12 mouse cellular contexts compared by ENCODE assay signal in genomic region chr11:96396772-96397626, GRCm38 (mm10). TPM values are rescaled to one million over a fixed set of nuclear protein-coding genes. Genes with fewer than 3 reads are reported as not detected.
DNase-seq lines count a peak whose midpoint lies in the region; ATAC-seq and TF ChIP-seq lines count a peak whose summit lies in the region.
"Had no signal": no experiment of that assay in that cellular context is flagged by ENCODE, and none has a peak within 500 bp of the region (broad histone marks: within the 10 kb centered on the region; RNA-seq: fewer than 3 reads in every experiment).

No protein-coding gene starts in this region.

- H3K4me3 ChIP-seq in heart, embryonic 13.5 days, result no peak overlapping the region
- H3K4me3 ChIP-seq in midbrain, embryonic 11.5 days (ENCODE audit: low read depth, low read length), result no peak overlapping the region
- H3K4me3 ChIP-seq in midbrain, postnatal 0 days (ENCODE audit: low read depth, low read length), result no peak overlapping the region
- no peak overlapping the region for H3K4me3 ChIP-seq in limb, embryonic 12.5 days (replicated peaks)
- H3K4me3 ChIP-seq in stomach, embryonic 15.5 days (replicated peaks), result no peak overlapping the region
- H3K4me3 ChIP-seq: heart, embryonic 15.5 days had no signal

- H3K36me3 ChIP-seq in heart, embryonic 13.5 days, result no peaks in the 10 kb centered on the region
- H3K36me3 ChIP-seq in midbrain, embryonic 11.5 days (ENCODE audit: control insufficient read depth, insufficient read depth, low read length), result no peaks in the 10 kb centered on the region
- no peaks in the 10 kb centered on the region for H3K36me3 ChIP-seq in midbrain, postnatal 0 days (ENCODE audit: insufficient read depth, low read length)
- no peaks in the 10 kb centered on the region for H3K36me3 ChIP-seq in limb, embryonic 12.5 days
- no peaks in the 10 kb centered on the region for H3K36me3 ChIP-seq in stomach, embryonic 15.5 days
- H3K36me3 ChIP-seq: heart, embryonic 15.5 days had no signal

- WGBS in heart, embryonic 13.5 days, result 4% methylated on average over 15 of the region's 15 CpGs
- 10% methylated on average over 15 of the region's 15 CpGs for WGBS in midbrain, embryonic 11.5 days
- 15% methylated on average over 15 of the region's 15 CpGs for WGBS in midbrain, postnatal 0 days
- 4% methylated on average over 15 of the region's 15 CpGs for WGBS in limb, embryonic 12.5 days
- 9% methylated on average over 15 of the region's 15 CpGs for WGBS in stomach, embryonic 15.5 days

- H3K27ac ChIP-seq in heart, embryonic 13.5 days (replicated peaks), result no peak overlapping the region
- no peak overlapping the region for H3K27ac ChIP-seq in midbrain, embryonic 11.5 days (ENCODE audit: low read depth, low read length)
- H3K27ac ChIP-seq in midbrain, postnatal 0 days (ENCODE audit: low read depth, low read length), result no peak overlapping the region
- no peak overlapping the region for H3K27ac ChIP-seq in limb, embryonic 12.5 days
- peak overlapping the region; percentile 45 for H3K27ac ChIP-seq in stomach, embryonic 15.5 days
- H3K27ac ChIP-seq: heart, embryonic 15.5 days had no signal

- no peak overlapping the region for H3K9ac ChIP-seq in heart, embryonic 13.5 days
- H3K9ac ChIP-seq in midbrain, embryonic 11.5 days (ENCODE audit: low read length), result no peak overlapping the region
- no peak overlapping the region for H3K9ac ChIP-seq in midbrain, postnatal 0 days (replicated peaks; ENCODE audit: low read length, poor library complexity, severe bottlenecking)
- no peak overlapping the region for H3K9ac ChIP-seq in limb, embryonic 12.5 days (replicated peaks)
- H3K9ac ChIP-seq in stomach, embryonic 15.5 days, result no peak overlapping the region
- H3K9ac ChIP-seq: forebrain, postnatal 0 days; heart, embryonic 15.5 days had no signal

- no peak; the same call in 1 of the 2 replicates for ATAC-seq in heart, embryonic 13.5 days (ENCODE audit: extremely low read depth, insufficient number of reproducible peaks, low FRiP score, low TSS enrichment)
- ATAC-seq in midbrain, embryonic 11.5 days (ENCODE audit: low FRiP score), result no peak
- no peak for ATAC-seq in midbrain, postnatal 0 days (ENCODE audit: low FRiP score)
- ATAC-seq in limb, embryonic 12.5 days (ENCODE audit: insufficient number of reproducible peaks, insufficient read depth, low FRiP score, low TSS enrichment, low read depth), result no peak
- peak; percentile 74 for ATAC-seq in stomach, embryonic 15.5 days (ENCODE audit: insufficient read depth, low FRiP score, low read depth)
- ATAC-seq: forebrain, postnatal 0 days had no signal

- no peak for TF ChIP-seq CTCF in midbrain, postnatal 0 days (IDR thresholded peaks at IDR 0.05)

- peaks cover 34% of the 10 kb centered on the region for H3K4me1 ChIP-seq in heart, embryonic 13.5 days
- H3K4me1 ChIP-seq in midbrain, embryonic 11.5 days (ENCODE audit: control insufficient read depth, insufficient read depth, low read length), result peaks cover 6% of the 10 kb centered on the region
- no peaks in the 10 kb centered on the region; the same call in 1 of the 2 replicates for H3K4me1 ChIP-seq in midbrain, postnatal 0 days (ENCODE audit: insufficient read depth, low read length)
- H3K4me1 ChIP-seq in limb, embryonic 12.5 days (replicated peaks), result peaks cover 9% of the 10 kb centered on the region
- H3K4me1 ChIP-seq in stomach, embryonic 15.5 days, result peaks cover 14% of the 10 kb centered on the region

- DNase-seq in heart, adult 8-10 months (ENCODE audit: low spot score), result no peak
- peak; percentile 88 for DNase-seq in midbrain, embryonic 11.5 days (ENCODE audit: low spot score, missing footprints)
- DNase-seq in midbrain, postnatal 0 days (ENCODE audit: low spot score), result no peak
- DNase-seq in spleen, postnatal 10 days (ENCODE audit: low spot score in 2 of 2), result no peak
- no peak for DNase-seq in urinary bladder, postnatal 10 days (ENCODE audit: low spot score)
- DNase-seq: forebrain, postnatal 0 days had no signal

- peaks cover 4% of the 10 kb centered on the region; the same call in 1 of the 2 replicates for H3K9me3 ChIP-seq in heart, embryonic 13.5 days
- no peaks in the 10 kb centered on the region for H3K9me3 ChIP-seq in midbrain, embryonic 11.5 days (ENCODE audit: control insufficient read depth, low read length)
- no peaks in the 10 kb centered on the region for H3K9me3 ChIP-seq in midbrain, postnatal 0 days (ENCODE audit: low read length)
- H3K9me3 ChIP-seq in limb, embryonic 12.5 days, result no peaks in the 10 kb centered on the region
- no peaks in the 10 kb centered on the region for H3K9me3 ChIP-seq in stomach, embryonic 15.5 days
- H3K9me3 ChIP-seq: heart, embryonic 15.5 days had no signal

- peak overlapping the region; percentile 24; the same call in 1 of the 2 replicates for H3K4me2 ChIP-seq in heart, embryonic 13.5 days
- no peak overlapping the region; the same call in 1 of the 2 replicates for H3K4me2 ChIP-seq in midbrain, embryonic 11.5 days
- no peak overlapping the region for H3K4me2 ChIP-seq in midbrain, postnatal 0 days (ENCODE audit: low read depth, low read length, poor library complexity, severe bottlenecking)
- H3K4me2 ChIP-seq in limb, embryonic 12.5 days, result peak overlapping the region; percentile 19
- no peak overlapping the region for H3K4me2 ChIP-seq in stomach, embryonic 15.5 days
- H3K4me2 ChIP-seq: heart, embryonic 15.5 days had no signal

- peaks cover 91% of the 10 kb centered on the region for H3K27me3 ChIP-seq in heart, embryonic 13.5 days (replicated peaks)
- H3K27me3 ChIP-seq in midbrain, embryonic 11.5 days (ENCODE audit: control insufficient read depth, insufficient read depth, low read length), result 0 out of 2 replicates have a peak, but pooled peaks cover 5% of the 10 kb centered on the region
- no peaks in the 10 kb centered on the region; the same call in 1 of the 2 replicates for H3K27me3 ChIP-seq in midbrain, postnatal 0 days (ENCODE audit: insufficient read depth, low read length)
- peaks cover 69% of the 10 kb centered on the region for H3K27me3 ChIP-seq in limb, embryonic 12.5 days
- H3K27me3 ChIP-seq in stomach, embryonic 15.5 days (replicated peaks), result no peaks in the 10 kb centered on the region

RNA-seq across cellular contexts. Expression of gene Hoxb1, which starts 31.4 kb away (rescaled TPM):
- 0.17 and 0.18 TPM in 2 replicates for polyA plus RNA-seq in heart, embryonic 13.5 days (2015; fragmentation: Nextera tagmentation; extraction: Ambion mirVana)
- not detected for total RNA-seq in heart, adult 8-10 months (2022)
- not detected in 2 replicates for polyA plus RNA-seq in midbrain, embryonic 11.5 days (2014; fragmentation: Nextera tagmentation; extraction: Ambion mirVana)
- not detected in 2 replicates for total RNA-seq in midbrain, postnatal 0 days (2014; rRNA removed)
- polyA plus RNA-seq in midbrain, postnatal 0 days (2015; fragmentation: Nextera tagmentation; extraction: Ambion mirVana), result not detected in 2 replicates
- polyA plus RNA-seq in limb, embryonic 12.5 days (2016; fragmentation: Nextera tagmentation; extraction: Ambion mirVana), result not detected in 2 replicates
- 0.10 TPM in 1 of 2 replicates, not detected in the other for polyA plus RNA-seq in stomach, embryonic 15.5 days (2015; fragmentation: Nextera tagmentation; extraction: Ambion mirVana)
- total RNA-seq: forebrain, postnatal 0 days; layer of hippocampus, postnatal 25 days had no signal
- polyA plus RNA-seq: C2C12; forebrain, postnatal 0 days; heart, embryonic 15.5 days had no signal

RNA-seq across cellular contexts. Expression of gene Hoxb2, which starts 46.7 kb away (rescaled TPM):
- 3.6 and 5.9 TPM in 2 replicates for polyA plus RNA-seq in heart, embryonic 13.5 days (2015; fragmentation: Nextera tagmentation; extraction: Ambion mirVana)
- total RNA-seq in heart, adult 8-10 months (2022), result under 1 TPM; 0.38 to 0.80 (median 0.64) TPM
- polyA plus RNA-seq in midbrain, embryonic 11.5 days (2014; fragmentation: Nextera tagmentation; extraction: Ambion mirVana), result not detected in 2 replicates
- 0.52 and 1.2 TPM in 2 replicates for total RNA-seq in midbrain, postnatal 0 days (2014; rRNA removed)
- not detected in 2 replicates for polyA plus RNA-seq in midbrain, postnatal 0 days (2015; fragmentation: Nextera tagmentation; extraction: Ambion mirVana)
- 5.1 and 6.0 TPM in 2 replicates for polyA plus RNA-seq in limb, embryonic 12.5 days (2016; fragmentation: Nextera tagmentation; extraction: Ambion mirVana)
- polyA plus RNA-seq in stomach, embryonic 15.5 days (2015; fragmentation: Nextera tagmentation; extraction: Ambion mirVana), result 20.3 and 21.0 TPM in 2 replicates
- total RNA-seq: forebrain, postnatal 0 days; layer of hippocampus, postnatal 25 days had no signal
- polyA plus RNA-seq: C2C12; forebrain, postnatal 0 days had no signal

Comparison
In these comparisons a context has a peak if more than half of its experiments do, and no peak if none do; other contexts are left out.
1. H3K4me2 ChIP-seq: peak in heart, embryonic 13.5 days (single experiment) and limb, embryonic 12.5 days (single experiment); none in midbrain, embryonic 11.5 days (single experiment), midbrain, postnatal 0 days (single experiment) and stomach, embryonic 15.5 days (single experiment).